Mouse (Mus musculus): Measurements from ENCODE around the gene P4hb. TPM values are rescaled to one million over a fixed set of nuclear protein-coding genes. Genes with fewer than 3 reads are reported as not detected.

P4hb gene
- polyA plus RNA-seq, 1 experiment from 2014 or later = 648 TPM

GRCm38 (mm10) chr11:120605667-120606066 is 32.6 kb upstream of the P4hb start:
- Histone ChIP-seq H3K27ac (ENCODE audit: low read depth, low read length) (no peak overlapping the region), H3K36me3 (ENCODE audit: control insufficient read depth, insufficient read depth, low read length) (peaks cover 17% of the 10 kb centered on the region), H3K9ac (ENCODE audit: low read depth, low read length) (no peak overlapping the region)

GRCm38 (mm10) chr11:120603545-120603944 is 30.5 kb upstream of the P4hb start:
- peak overlapping the region; percentile 35 for H3K9ac ChIP-seq (ENCODE audit: low read depth, low read length)
- H3K4me2 ChIP-seq = peak overlapping the region; percentile 53
- no peaks in the 10 kb centered on the region for H3K9me3 ChIP-seq (ENCODE audit: control insufficient read depth, low read length)
- peak overlapping the region; percentile 20; the same call in 1 of the 2 replicates for H3K4me3 ChIP-seq (ENCODE audit: low read depth, low read length)
- ATAC-seq (replicated peaks; ENCODE audit: low FRiP score) = peak; percentile 78
- H3K27ac ChIP-seq (ENCODE audit: low read depth, low read length) = peak overlapping the region; percentile 64
- peaks cover 3% of the 10 kb centered on the region; the same call in 1 of the 2 replicates for H3K27me3 ChIP-seq (replicated peaks; ENCODE audit: control insufficient read depth, insufficient read depth, low read length)
- H3K36me3 ChIP-seq (ENCODE audit: control insufficient read depth, insufficient read depth, low read length) = peaks cover 21% of the 10 kb centered on the region
- WGBS = 54% methylated on average over 2 of the region's 2 CpGs
- no peak for DNase-seq (ENCODE audit: low spot score)
- H3K4me1 ChIP-seq (replicated peaks; ENCODE audit: control insufficient read depth, insufficient read depth, low read length) = peaks cover 30% of the 10 kb centered on the region

More at GRCm38 (mm10) chr11:120605667-120606066, 32.6 kb upstream of the P4hb start:
- Histone ChIP-seq H3K4me1 (replicated peaks; ENCODE audit: control insufficient read depth, insufficient read depth, low read length) (peaks cover 33% of the 10 kb centered on the region), H3K9me3 (ENCODE audit: control insufficient read depth, low read length) (no peaks in the 10 kb centered on the region), H3K4me3 (ENCODE audit: low read depth, low read length) (no peak overlapping the region), H3K27me3 (replicated peaks; ENCODE audit: control insufficient read depth, insufficient read depth, low read length) (peaks cover 4% of the 10 kb centered on the region; the same call in 1 of the 2 replicates), H3K4me2 (no peak overlapping the region)
- no peak for DNase-seq (ENCODE audit: low spot score)
- 91% methylated on average over 7 of the region's 7 CpGs for WGBS
- no peak for ATAC-seq (replicated peaks; ENCODE audit: low FRiP score)

GRCm38 (mm10) chr11:120600716-120601115 is 27.7 kb upstream of the P4hb start:
- H3K27ac ChIP-seq (ENCODE audit: low read depth, low read length) = no peak overlapping the region
- no peaks in the 10 kb centered on the region for H3K9me3 ChIP-seq (ENCODE audit: control insufficient read depth, low read length)
- H3K27me3 ChIP-seq (replicated peaks; ENCODE audit: control insufficient read depth, insufficient read depth, low read length) = no peaks in the 10 kb centered on the region
- H3K9ac ChIP-seq (ENCODE audit: low read depth, low read length) = no peak overlapping the region
- no peak overlapping the region for H3K4me2 ChIP-seq
- H3K4me1 ChIP-seq (replicated peaks; ENCODE audit: control insufficient read depth, insufficient read depth, low read length) = peaks cover 38% of the 10 kb centered on the region
- peaks cover 25% of the 10 kb centered on the region for H3K36me3 ChIP-seq (ENCODE audit: control insufficient read depth, insufficient read depth, low read length)
- no peak overlapping the region for H3K4me3 ChIP-seq (ENCODE audit: low read depth, low read length)
- 90% methylated on average over 3 of the region's 3 CpGs for WGBS
- ATAC-seq (replicated peaks; ENCODE audit: low FRiP score) = no peak
- no peak for DNase-seq (ENCODE audit: low spot score)

- Histone ChIP-seq H3K9me3 (ENCODE audit: control insufficient read depth, low read length) (no peaks in the 10 kb centered on the region), H3K36me3 (ENCODE audit: control insufficient read depth, insufficient read depth, low read length) (peaks cover 34% of the 10 kb centered on the region), H3K4me2 (peak overlapping the region; percentile 97), H3K27me3 (replicated peaks; ENCODE audit: control insufficient read depth, insufficient read depth, low read length) (no peaks in the 10 kb centered on the region), H3K4me1 (replicated peaks; ENCODE audit: control insufficient read depth, insufficient read depth, low read length) (peaks cover 35% of the 10 kb centered on the region), H3K9ac (ENCODE audit: low read depth, low read length) (peak overlapping the region; percentile 100), H3K4me3 (ENCODE audit: low read depth, low read length) (peak overlapping the region; percentile 100), H3K27ac (ENCODE audit: low read depth, low read length) (peak overlapping the region; percentile 97)
- ATAC-seq (replicated peaks; ENCODE audit: low FRiP score) = no peak
- WGBS = 43% methylated on average over 17 of the region's 17 CpGs
- no peak for DNase-seq (ENCODE audit: low spot score)
Measured at GRCm38 (mm10) chr11:120598990-120599549, 26.0 kb upstream of the P4hb start.

- H3K4me1 ChIP-seq (replicated peaks; ENCODE audit: control insufficient read depth, insufficient read depth, low read length) = peaks cover 30% of the 10 kb centered on the region
- DNase-seq (ENCODE audit: low spot score) (peak; percentile 94), ATAC-seq (replicated peaks; ENCODE audit: low FRiP score) (peak; percentile 98)
- peak within 1 kb of the TSS; percentile 100 for H3K9ac ChIP-seq (ENCODE audit: low read depth, low read length)
- peaks cover 38% of the 10 kb centered on the region for H3K36me3 ChIP-seq (ENCODE audit: control insufficient read depth, insufficient read depth, low read length)
- H3K4me2 ChIP-seq = peak within 1 kb of the TSS; percentile 97
- under 1% methylated on average over 88 of the region's 88 CpGs for WGBS
- peak within 1 kb of the TSS; percentile 97 for H3K27ac ChIP-seq (ENCODE audit: low read depth, low read length)
- H3K9me3 ChIP-seq (ENCODE audit: control insufficient read depth, low read length) = no peaks in the 10 kb centered on the region
- no peaks in the 10 kb centered on the region for H3K27me3 ChIP-seq (replicated peaks; ENCODE audit: control insufficient read depth, insufficient read depth, low read length)
- peak within 1 kb of the TSS; percentile 100 for H3K4me3 ChIP-seq (ENCODE audit: low read depth, low read length)
Measured at GRCm38 (mm10) chr11:120598283-120598989, 25.4 kb upstream of the P4hb start, which contains the start of the genes Alyref and Anapc11. Gene Alyref, minus strand, starts transcription at chr11:120598365. Gene Anapc11, plus strand, starts transcription at chr11:120598421.

- Histone ChIP-seq H3K9ac (ENCODE audit: low read depth, low read length) (peak overlapping the region; percentile 100), H3K27me3 (replicated peaks; ENCODE audit: control insufficient read depth, insufficient read depth, low read length) (no peaks in the 10 kb centered on the region), H3K4me1 (replicated peaks; ENCODE audit: control insufficient read depth, insufficient read depth, low read length) (peaks cover 24% of the 10 kb centered on the region), H3K4me3 (ENCODE audit: low read depth, low read length) (peak overlapping the region; percentile 100), H3K9me3 (ENCODE audit: control insufficient read depth, low read length) (no peaks in the 10 kb centered on the region), H3K27ac (ENCODE audit: low read depth, low read length) (peak overlapping the region; percentile 97), H3K4me2 (peak overlapping the region; percentile 97), H3K36me3 (ENCODE audit: control insufficient read depth, insufficient read depth, low read length) (peaks cover 46% of the 10 kb centered on the region)
- WGBS = 3% methylated on average over 88 of the region's 99 CpGs
- ATAC-seq (replicated peaks; ENCODE audit: low FRiP score) = peak; percentile 29
- DNase-seq (ENCODE audit: low spot score) = no peak
Measured at GRCm38 (mm10) chr11:120597240-120598235, 24.5 kb upstream of the P4hb start.

- no peak overlapping the region for H3K9ac ChIP-seq (ENCODE audit: low read depth, low read length)
Measured at GRCm38 (mm10) chr11:120588531-120588930, 15.5 kb upstream of the P4hb start.

GRCm38 (mm10) chr11:120583937-120584336 is 10.9 kb upstream of the P4hb start:
- Histone ChIP-seq H3K27me3 (replicated peaks; ENCODE audit: control insufficient read depth, insufficient read depth, low read length) (no peaks in the 10 kb centered on the region), H3K9ac (ENCODE audit: low read depth, low read length) (no peak overlapping the region), H3K4me1 (replicated peaks; ENCODE audit: control insufficient read depth, insufficient read depth, low read length) (peaks cover 25% of the 10 kb centered on the region), H3K36me3 (ENCODE audit: control insufficient read depth, insufficient read depth, low read length) (peaks cover 54% of the 10 kb centered on the region), H3K9me3 (ENCODE audit: control insufficient read depth, low read length) (peaks cover 4% of the 10 kb centered on the region), H3K4me2 (no peak overlapping the region), H3K4me3 (ENCODE audit: low read depth, low read length) (no peak overlapping the region), H3K27ac (ENCODE audit: low read depth, low read length) (no peak overlapping the region)
- WGBS = 97% methylated on average over 1 of the region's 1 CpGs
- no peak for ATAC-seq (replicated peaks; ENCODE audit: low FRiP score)
- no peak for DNase-seq (ENCODE audit: low spot score)

More at GRCm38 (mm10) chr11:120588531-120588930, 15.5 kb upstream of the P4hb start:
- Histone ChIP-seq H3K27ac (ENCODE audit: low read depth, low read length) (peak overlapping the region; percentile 26; the same call in 1 of the 2 replicates), H3K9me3 (ENCODE audit: control insufficient read depth, low read length) (peaks cover 4% of the 10 kb centered on the region), H3K4me1 (replicated peaks; ENCODE audit: control insufficient read depth, insufficient read depth, low read length) (peaks cover 7% of the 10 kb centered on the region), H3K4me3 (ENCODE audit: low read depth, low read length) (no peak overlapping the region), H3K36me3 (ENCODE audit: control insufficient read depth, insufficient read depth, low read length) (peaks cover 74% of the 10 kb centered on the region), H3K27me3 (replicated peaks; ENCODE audit: control insufficient read depth, insufficient read depth, low read length) (no peaks in the 10 kb centered on the region), H3K4me2 (no peak overlapping the region)
- WGBS = 51% methylated on average over 6 of the region's 6 CpGs
- ATAC-seq (replicated peaks; ENCODE audit: low FRiP score) (peak; percentile 71), DNase-seq (ENCODE audit: low spot score) (no peak)
